Mouse (Mus musculus) CD4-positive, CD25-positive, alpha-beta regulatory T cell, adult 4 months (primary cell): Measurements from ENCODE around the gene Ciart. TPM values are rescaled to one million over a fixed set of nuclear protein-coding genes. Genes with fewer than 3 reads are reported as not detected.
A peak's percentile ranks its signal among the peaks of the same experiment; 100 is the strongest.
"Not testable (repeated sequence)": the region's sequence is repeated elsewhere in the genome, so short reads cannot be mapped to it uniquely, and the experiment has no call there.

Experiments
- ATAC-seq: one replicate; pipeline ENCODE4 v1.8.0; 2017
- polyA plus RNA-seq, 2 experiments: library from polyadenylated mRNA; unstranded; fragments of 100-300 nt; shearing (Covaris generic); gene quantifications; one replicate each; pipeline ENCODE4 v1.2.1; 2017

Gene Ciart
- polyA plus RNA-seq, result 1 to 10 TPM; 9.1 to 9.7 TPM

GRCm38 (mm10) chr3:95881979-95882815 lies at the start of gene Ciart:
Ciart (minus strand) TSS chr3:95882251.
- peak; percentile 86 for ATAC-seq

- ATAC-seq, result no peak
Measured at GRCm38 (mm10) chr3:95931471-95931870, 49.4 kb upstream of the Ciart start.

- peak; percentile 16 for ATAC-seq
Measured at GRCm38 (mm10) chr3:95930471-95930789, 48.4 kb upstream of the Ciart start.

GRCm38 (mm10) chr3:95929581-95930470 lies 47.8 kb upstream of the Ciart start:
- ATAC-seq, result peak; percentile 8

GRCm38 (mm10) chr3:95928658-95929503 lies 46.8 kb upstream of the Ciart start, which contains the start of gene Anp32e:
Anp32e (plus strand) TSS chr3:95929246.
- peak; percentile 97 for ATAC-seq

GRCm38 (mm10) chr3:95928261-95928657 lies 46.2 kb upstream of the Ciart start:
- ATAC-seq, result no peak

- no peak for ATAC-seq
Measured at GRCm38 (mm10) chr3:95925087-95925486, 43.0 kb upstream of the Ciart start.

GRCm38 (mm10) chr3:95924185-95924584 lies 42.1 kb upstream of the Ciart start:
- ATAC-seq, result no peak

GRCm38 (mm10) chr3:95923429-95923828 lies 41.4 kb upstream of the Ciart start:
- not testable (repeated sequence) for ATAC-seq

GRCm38 (mm10) chr3:95920532-95920931 lies 38.5 kb upstream of the Ciart start:
- not testable (repeated sequence) for ATAC-seq

GRCm38 (mm10) chr3:95916760-95917159 lies 34.7 kb upstream of the Ciart start:
- no peak for ATAC-seq

- ATAC-seq, result no peak
Measured at GRCm38 (mm10) chr3:95914706-95915105, 32.7 kb upstream of the Ciart start.

- no peak for ATAC-seq
Measured at GRCm38 (mm10) chr3:95907613-95908012, 25.6 kb upstream of the Ciart start.

- peak; percentile 44 for ATAC-seq
Measured at GRCm38 (mm10) chr3:95906860-95907259, 24.8 kb upstream of the Ciart start.

- ATAC-seq, result peak; percentile 52
Measured at GRCm38 (mm10) chr3:95905940-95906492, 24.0 kb upstream of the Ciart start.

GRCm38 (mm10) chr3:95905146-95905939 lies 23.3 kb upstream of the Ciart start:
- ATAC-seq, result peak; percentile 57

- ATAC-seq, result no peak
Measured at GRCm38 (mm10) chr3:95904568-95904967, 22.5 kb upstream of the Ciart start, which contains the start of gene Car14. Car14 (minus strand) TSS chr3:95904691.

- ATAC-seq, result no peak
Measured at GRCm38 (mm10) chr3:95903753-95904502, 21.9 kb upstream of the Ciart start.

- ATAC-seq, result no peak
Measured at GRCm38 (mm10) chr3:95902643-95903042, 20.6 kb upstream of the Ciart start.

- ATAC-seq, result no peak
Measured at GRCm38 (mm10) chr3:95902373-95902625, 20.2 kb upstream of the Ciart start.
